Mouse (Mus musculus) right cerebral cortex, postnatal 25 days (tissue): ENCODE data around the gene Pstpip1.

Source experiments
- DNase-seq: peaks from one replicate; pipeline ENCODE4 v3.0.0; 2022

Pstpip1 gene

DNA sequence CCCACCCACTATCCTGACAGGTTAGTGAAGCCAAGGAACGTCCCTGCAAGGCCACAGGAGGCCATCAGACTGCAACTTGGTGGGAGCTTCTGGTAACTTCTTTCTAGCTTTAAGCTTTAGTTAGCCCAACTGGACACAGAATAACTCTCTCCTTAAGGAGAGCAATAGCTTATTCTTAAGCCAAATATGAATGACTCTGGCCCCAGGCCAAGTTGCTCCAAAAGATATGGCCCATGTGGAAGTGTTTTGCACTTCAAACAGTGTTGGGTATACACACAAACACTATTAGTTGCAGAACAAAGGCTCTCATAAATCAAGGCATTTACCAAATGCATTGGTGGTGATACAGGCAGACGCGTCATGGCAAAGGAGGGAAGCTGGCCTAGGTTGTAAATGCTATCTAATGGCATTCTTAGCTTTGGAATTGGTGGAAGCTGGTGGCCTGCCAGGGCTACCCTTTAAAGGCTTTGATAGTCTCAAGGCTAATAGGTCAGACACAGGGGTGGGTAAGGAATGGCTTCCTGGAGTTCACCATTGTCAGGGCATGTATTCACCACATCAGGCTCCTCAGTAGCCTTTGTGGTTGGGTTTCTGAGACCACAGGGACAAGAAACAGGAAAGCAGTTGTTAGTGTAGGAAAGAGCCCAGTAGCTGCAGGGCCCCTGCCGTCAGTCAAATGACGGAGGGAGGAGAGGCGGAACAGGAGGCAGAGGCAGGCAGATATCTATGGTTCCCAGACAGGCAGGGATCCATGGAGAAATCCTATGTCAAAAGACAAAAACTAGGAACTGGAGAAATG, 16.7 kb downstream of the Pstpip1 start:
- DNase-seq, result no peak

DNA sequence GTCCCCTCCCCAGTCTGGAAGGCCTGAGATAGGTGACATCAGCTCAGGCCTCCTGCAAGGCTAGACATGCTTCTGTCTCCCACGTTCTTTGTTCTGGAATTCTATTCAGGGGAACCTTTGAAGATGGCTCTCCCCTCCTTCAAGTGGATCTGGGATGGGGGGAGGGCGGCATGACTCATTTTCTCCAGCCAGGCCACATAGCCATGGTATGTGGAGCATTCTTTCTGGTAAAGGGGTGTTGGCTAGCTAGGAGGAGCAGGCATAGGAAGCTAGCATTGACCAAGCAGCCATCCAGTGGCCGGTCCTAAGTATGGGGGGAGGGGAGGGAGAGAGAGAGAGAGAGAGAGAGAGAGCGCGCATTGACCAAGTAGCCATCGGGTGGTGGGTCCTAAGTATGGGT, 17.8 kb downstream of the Pstpip1 start:
- no peak for DNase-seq

DNA sequence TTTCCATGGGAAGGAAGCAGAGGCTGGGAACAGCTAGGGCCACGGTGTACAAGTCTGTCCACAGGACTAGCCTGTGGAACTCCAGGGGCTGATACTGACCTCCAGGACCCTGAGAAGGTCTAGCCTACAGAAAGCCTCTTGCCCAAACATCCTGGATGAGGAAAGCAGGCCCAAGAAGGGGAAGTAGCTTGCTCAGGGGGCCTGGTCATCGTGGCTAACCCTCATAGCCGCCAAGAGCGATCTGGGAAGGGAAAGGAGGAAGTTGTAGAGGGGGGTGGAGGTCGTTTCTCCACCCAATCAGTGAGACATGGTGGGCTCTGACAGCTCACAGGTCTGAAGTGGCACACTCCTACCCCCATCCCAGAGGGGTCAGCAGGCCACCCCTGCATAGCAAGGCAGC, 18.4 kb downstream of the Pstpip1 start:
- DNase-seq, result no peak

DNA sequence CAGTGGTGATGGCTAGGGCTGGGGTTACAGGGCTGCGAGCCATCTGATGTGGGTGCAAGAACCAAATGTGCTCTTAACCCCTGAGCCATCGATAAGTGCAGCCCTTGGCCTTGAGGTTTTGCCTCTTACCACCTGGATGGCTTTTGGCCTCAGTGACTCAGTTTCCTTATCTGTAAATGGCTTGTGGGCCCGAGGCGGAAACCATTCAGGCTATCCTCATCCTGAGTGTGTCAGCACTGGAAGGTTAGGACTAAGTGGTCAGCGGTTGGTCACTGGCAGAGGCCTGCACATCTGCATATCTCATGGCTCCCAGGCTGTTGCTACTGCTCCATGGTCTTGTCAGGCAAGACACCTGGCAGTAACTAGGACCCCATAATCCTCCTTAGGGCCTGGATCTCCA, 28.3 kb downstream of the Pstpip1 start:
- DNase-seq, result no peak

DNA sequence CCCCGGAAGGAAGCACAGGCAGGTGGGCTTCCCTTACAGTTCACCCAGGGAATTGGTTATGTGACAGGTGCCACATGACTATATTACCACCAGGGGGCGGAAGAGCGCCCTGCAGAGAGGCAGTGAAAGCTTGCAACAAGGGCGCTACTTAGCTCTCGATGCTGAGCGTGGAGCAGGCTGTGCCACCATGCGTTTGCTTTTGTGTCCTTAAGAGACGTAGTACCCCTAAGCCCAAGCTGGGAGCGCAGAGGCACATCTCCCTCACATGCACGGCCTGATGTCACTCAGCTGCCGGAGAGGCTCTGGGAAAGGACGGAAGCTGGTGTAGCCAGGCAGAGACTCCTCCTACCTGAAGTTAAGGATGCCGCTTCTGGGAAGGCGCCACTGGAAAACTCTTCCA, 28.8 kb downstream of the Pstpip1 start:
- DNase-seq, result peak; percentile 71

DNA sequence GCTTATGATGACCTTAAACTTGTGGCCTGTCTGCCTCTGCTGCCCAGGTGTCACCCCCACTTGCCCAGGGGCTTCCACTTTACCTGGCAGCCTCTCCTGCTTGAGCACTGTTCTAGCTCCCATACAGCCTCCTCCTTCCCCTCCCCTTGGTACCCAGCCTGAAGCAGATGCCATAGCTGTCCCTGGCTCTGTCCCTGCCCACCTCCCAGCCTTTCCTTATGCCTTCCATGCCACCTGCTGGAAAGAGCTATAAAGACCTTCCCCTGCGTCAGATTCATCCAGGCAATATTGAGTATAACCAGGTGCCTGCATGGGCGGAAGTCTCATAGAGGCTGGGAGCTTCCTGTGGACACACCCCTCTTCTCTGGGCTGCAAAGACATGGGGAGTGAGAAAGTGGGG, 29.9 kb downstream of the Pstpip1 start:
- no peak for DNase-seq

DNA sequence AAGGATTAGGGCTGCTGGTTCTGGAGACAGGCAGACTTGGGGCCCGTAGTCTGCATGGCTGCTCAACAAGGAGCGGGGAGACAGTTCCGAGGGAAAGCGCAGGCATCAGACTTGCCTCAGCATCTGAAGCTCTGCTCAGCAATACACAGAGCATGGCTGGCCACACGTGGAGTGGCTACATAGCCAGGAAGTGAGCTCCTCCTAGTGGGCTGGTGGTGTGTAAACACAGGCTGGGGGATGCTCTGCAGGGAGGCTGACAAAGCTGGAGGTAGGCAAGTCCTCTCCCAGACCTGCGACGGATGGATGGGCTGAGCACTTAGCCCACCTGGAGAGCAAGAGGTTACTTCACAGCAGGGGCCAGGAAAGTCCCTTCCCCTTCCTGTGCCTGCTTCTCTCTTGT, 31.3 kb downstream of the Pstpip1 start:
- peak; percentile 63 for DNase-seq

DNA sequence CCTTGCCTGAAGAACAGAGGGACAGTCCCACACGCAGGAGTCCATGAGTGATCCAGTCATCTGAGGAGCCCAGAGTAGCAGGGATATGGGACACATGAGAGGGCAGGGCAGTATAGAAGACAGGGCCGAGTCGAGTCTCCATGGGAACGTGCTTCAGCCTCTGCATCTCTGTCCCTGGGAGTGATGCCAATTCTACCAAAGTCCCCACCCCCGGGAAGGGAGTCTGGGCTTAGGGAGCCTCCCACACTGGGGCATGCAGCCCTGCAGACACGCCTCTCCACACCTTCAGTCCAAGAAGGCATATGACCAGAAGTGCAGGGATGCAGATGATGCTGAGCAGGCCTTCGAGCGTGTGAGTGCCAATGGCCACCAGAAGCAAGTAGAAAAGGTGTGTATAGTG, 33.2 kb downstream of the Pstpip1 start:
- no peak for DNase-seq

DNA sequence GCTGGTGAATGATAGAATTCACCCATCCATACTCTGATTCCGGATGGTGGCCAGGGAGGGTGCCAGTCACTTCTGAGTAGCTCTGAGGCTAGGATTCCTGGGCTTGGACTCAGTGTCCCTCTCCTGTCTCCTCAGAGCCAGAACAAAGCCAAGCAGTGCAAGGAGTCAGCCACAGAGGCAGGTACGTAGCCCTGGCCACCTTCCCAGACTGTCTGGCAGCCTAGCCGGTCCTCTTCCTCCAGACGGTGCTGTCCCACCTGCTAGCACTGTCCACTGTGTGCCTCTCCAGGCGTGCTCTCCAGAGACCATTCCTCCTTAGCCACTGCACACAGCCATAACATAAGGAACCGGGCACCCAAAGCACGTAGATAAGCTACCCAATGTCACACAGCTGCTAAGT, 33.9 kb downstream of the Pstpip1 start:
- DNase-seq, result no peak

DNA sequence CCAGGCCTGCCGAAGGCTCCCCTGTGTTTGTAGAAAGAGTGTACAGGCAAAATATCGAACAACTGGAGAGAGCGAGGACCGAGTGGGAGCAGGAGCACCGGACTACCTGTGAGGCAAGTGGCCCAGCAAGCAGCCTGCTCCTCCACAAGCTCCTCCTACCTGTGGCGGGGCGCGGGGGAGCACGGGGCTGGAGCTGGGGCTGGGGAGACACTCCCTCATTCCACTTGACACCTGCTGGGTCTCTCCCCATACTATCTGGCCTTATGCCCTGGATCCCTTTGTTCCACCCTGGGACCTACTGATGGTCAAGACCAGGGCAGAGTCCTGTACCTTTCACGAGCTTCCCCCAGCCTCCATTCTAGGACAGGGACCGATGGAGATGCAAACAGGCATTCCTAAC, 34.8 kb downstream of the Pstpip1 start:
- no peak for DNase-seq

DNA sequence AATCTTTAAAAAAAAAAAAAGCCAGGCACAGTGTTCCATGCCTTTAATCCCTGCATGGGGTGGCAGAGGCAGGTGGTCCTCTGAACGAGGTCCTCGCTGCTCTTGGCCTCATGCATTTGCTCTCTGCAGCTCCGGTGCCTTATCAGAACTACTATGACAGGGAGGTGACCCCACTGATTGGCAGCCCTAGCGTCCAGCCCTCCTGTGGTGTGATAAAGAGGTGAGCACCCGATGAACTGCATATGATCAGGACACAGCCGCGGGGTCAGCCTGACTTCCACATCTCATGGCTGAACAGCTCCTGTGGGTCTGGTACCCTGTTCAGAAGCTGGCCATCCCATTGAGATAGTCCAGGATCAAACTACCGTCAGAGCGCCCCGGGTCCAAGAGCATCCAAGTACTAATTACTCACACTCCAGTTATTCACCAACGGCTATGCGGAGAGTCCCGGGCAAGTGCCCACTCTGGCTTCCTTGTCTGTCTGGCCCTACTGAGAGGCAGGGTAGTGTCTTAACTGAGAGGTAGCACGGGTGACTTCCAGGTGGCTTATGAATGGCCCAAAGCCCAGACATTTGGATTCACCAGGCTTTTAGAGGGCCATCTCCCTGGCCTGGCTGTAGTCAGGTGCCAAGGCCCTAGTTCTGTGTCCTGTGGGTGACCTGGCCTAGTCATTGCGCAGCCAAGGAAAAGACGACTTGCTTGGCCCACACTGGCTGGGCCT, 36.9 kb downstream of the Pstpip1 start:
- DNase-seq, result no peak

DNA sequence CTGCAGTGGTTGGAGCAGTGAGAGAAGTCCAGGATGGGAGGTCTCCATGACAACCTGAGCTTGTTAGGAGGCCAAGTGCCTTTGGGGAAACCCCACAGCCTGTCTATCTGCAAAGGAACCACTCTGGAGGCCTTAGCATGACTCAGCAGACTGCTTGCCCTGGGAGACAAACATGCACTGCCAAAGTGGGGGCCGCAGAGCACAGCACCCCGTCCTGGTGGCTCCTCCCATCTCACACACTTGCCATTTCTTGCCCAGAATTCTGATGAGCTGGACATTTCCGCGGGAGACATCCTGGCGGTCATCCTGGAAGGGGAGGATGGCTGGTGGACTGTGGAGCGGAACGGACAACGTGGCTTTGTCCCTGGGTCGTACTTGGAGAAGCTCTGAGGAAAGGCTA, 38.6 kb downstream of the Pstpip1 start:
- no peak for DNase-seq

DNA sequence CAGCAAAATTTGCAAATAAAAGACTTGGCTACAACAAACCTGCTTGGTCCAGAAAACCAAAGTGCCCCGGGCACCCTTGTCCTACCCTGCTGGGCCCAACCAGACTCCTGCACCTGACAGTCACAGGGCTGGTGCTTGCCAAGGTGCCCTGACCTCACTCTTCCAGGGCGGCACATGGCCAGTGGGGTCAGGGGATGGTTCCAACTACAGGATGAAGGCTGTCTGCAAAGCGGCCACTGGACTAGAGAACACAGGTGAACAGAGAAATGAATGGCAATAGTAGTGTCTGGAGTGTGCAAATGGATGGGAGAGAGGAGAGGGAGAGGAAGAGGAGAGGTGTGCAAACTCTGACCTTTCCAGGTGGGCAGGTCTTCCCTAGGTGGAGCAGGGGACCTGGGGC, 40.2 kb downstream of the Pstpip1 start:
- DNase-seq, result no peak

DNA sequence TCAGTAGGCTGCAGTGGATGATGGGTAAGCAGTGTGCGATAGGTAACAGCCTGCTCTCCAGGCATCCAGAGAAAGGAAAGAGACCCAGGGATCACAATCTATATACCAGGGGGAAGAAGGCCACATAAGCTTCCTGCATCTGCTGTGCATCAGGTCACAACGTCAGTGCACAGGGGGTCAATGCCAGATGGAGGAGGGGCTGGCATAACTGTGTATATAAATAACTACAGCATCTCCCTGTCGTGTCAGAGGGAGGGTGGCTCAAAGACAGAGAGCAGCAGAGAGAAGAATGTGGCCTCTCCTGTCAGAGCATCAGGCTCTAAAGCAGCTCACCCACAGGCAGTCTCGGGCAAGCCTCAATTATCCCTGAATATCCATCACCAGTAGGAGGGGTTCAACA, 40.8 kb downstream of the Pstpip1 start:
- DNase-seq, result no peak

DNA sequence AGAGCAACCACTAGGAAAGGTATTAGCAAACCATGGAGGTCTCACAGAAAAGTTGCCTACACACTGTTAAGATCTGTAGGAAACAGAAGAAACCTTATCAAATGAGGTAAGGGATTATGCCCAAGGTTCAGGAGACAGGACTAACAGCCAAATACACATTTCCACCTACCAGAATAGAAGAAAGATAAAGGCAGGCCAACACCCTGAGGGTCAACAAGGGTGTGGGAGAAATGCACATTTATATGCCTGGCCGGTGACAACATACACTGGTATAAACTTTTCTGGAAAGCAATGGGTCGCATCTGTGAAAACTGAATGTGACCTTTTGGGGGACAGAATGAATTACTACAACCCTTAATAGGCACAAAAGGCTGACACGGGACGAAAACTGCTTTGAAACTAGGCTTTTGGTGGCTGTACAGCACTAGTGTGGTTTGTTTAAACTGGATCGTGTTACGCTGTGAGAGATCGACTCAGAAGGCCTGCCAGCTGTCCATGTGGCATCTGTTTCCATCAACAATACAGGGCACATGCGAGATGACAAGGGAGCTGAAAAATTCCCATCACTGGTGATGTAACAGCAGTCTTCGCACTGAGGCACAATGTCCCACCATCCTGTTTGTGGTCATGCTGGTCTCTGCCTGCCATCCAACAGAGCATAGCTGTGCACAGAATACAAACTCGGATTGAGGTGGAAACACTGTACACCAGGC, 42.2 kb downstream of the Pstpip1 start:
- DNase-seq, result no peak

DNA sequence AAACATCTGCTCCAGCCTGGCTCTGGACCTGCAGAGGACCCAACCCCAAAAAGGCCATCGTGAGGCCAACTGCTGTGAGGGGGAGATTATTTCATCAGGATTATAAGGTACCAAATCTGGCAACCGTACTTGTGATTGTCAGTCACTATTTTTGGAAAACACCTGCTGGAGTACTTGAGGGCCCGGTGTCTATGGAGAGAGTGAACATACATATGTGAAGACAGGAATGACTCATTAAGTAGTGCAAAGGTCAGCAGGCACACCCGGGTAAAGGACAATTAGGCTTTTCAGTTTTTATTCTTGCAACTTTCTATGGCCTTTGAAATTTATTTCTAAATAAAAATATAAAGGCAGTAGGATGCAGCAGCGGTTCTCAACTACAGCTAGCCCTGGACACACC, 44.2 kb downstream of the Pstpip1 start:
- no peak for DNase-seq

DNA sequence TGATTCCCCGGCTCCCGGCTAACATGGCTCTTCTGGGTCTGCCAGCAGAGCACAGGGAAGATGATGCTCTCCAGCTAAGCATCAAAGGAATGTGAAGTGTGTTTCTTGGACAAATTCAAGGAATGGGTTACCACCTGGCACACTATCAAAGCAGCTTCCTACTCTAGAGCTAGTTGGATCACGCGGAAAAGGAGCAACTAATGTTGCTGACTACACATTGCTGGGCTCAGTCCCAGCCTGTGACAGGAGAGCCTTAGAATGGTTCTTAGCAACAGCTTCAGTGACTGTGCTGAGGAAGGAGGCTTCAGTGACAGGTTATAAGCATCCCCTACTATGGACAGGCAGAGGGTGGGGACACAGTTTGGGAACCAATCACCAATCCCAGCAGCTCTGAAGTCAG, 44.9 kb downstream of the Pstpip1 start:
- DNase-seq, result no peak

DNA sequence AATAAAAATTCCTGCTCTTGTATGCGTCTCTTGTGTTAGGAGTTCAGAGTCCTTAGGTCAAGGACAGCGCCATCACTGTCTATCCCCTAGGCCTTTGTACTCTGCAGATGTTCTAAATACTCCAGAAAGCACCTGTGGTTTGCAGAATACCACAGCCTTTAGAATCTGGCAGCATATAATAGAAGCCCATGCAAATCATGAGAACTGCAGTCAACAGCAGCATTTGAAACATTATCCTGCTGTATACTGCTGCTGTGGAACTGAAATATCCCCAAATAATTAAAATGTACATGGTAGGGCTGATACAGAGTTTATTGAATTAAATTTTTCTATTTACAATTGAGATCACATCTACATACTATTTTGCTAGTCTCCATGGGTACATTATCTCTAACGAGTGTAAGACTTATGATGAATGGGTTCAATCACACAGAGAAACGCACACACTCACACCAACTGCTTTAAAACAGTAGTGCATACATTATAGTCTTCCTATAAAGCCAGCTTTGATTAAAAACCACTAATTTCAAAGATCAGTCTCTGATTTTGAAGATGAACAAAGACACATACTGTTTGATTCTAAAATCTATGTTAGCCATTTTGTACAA, 45.9 kb downstream of the Pstpip1 start:
- no peak for DNase-seq

DNA sequence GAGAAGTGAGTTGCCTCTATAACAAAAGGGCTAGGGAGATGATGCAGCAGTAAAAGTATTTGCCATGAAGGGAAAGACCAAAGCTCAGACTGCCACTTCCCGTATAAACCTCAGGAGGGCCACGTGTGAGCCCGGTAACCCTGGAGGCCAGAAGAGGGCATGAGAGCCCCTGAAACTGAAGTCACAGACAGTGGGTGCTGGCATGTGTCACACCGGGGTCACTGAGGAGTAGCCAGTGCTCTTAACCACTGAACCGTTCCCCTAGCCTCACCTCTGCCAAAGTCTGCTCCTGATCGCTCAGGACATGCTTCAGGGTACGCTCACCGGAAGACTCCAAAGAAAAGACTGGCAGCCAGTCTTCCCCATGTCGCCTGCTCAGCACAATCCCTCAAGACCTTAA, 52.0 kb downstream of the Pstpip1 start:
- DNase-seq, result no peak

DNA sequence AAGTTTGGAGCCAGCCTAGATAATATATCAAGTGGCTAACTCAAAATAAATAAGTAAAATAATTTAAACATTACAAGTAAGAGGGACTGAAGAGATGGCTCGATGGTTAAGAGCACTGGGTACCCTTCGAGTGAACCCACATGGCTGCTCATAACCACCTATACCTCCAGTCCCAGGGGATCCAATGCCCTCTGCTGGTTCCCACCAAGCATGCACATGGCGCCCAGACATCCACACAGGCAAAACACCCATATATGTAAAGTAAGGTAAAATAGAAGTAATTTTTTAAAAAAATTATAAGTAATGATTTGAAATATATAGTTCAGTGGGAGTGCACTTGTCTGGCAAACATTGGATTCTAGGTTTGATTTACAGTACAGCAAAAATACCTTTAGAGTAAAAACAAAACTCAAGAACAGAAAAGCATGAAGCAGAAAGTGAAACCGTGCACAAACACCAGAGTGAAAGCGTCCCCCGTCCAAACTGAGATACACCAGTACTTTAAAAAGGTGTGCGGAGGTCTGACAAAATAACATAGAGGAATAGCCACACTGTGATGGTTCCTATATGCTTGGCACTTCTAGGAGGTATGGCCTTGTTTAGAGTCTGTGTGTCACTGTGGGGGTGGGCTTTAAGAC, 54.7 kb downstream of the Pstpip1 start:
- no peak for DNase-seq

DNA sequence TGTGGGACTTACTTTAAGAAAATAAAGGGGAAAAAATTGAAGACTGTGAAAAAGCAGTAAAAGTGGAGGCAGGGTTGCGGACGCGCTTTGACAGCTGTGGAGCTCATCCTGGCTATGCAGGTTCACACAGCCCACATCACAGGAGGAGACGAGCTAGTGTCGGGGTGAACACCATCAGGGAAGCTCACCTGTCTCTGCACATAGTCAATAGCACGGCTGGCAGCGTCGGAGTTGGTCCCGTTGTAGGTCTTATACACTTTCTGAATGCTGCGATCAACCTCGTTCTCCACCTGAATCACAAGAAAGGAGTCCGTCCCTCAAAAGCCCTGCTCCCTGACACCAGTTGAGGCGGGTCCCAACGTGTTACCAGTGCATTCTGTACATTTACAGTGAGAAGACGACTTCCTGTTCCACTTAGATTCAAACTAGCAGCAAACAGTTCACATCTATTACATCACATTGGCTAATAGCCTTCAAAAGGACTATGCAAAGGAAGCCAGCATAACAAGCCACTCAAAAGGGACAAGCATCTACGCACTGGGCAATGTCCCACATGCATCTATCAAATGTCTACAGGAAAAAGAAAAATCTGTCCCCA, 56.7 kb downstream of the Pstpip1 start:
- DNase-seq, result no peak

DNA sequence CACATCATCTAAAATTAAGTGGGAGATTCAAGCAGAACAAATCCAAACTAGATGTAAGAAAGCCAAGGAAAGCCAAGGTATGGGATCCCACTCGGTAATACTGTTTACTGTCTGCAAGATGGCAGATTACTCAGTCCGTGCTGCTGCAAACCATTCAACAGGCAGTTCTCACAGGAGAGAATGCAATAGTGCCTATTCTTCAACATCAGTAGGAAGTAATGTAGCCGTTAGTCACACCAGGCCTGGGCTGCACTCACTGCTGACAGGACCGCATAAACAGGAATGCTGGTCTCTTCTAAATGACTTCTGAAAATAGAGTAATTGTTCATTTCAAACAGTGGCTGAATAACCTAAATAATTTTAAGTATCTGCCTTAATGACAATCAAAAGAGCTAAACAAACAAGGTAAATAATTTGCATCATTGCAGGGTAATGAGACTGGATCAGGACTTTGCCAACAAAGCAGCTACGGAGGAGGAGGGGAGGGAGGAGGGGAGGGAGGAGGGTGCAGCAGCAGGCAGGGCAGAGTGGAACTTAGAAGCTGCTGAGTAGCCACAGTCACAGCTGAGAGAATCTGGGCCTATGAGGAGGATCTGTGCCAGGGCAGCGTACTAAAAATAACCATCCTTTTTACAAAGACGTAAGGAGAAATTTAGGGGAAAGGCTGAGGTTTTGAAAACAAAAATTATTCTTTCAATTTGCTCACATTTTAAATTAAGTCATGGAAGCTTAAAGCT, 62.2 kb downstream of the Pstpip1 start:
- no peak for DNase-seq
